Mouse (Mus musculus) ovary, adult 2 months (tissue): ENCODE data around the gene Scgn. TPM values are rescaled to one million over a fixed set of nuclear protein-coding genes. Genes with fewer than 3 reads are reported as not detected.

Experiments used
- polyA plus RNA-seq: library from polyadenylated mRNA; depleted of rRNA; stranded (reverse); fragments of >200 nt; gene quantifications from 2 replicates; pipeline ENCODE4 v1.2.3, GENCODE M21; 2012; rRNA removed

Gene Scgn
- not detected in 2 replicates for polyA plus RNA-seq

GRCm38 (mm10) chr13:23990928-23991327 lies at the start of gene Scgn:
Gene Scgn, minus strand, starts transcription at chr13:23991214.

GRCm38 (mm10) chr13:23934211-23934520 lies 56.8 kb downstream of the Scgn start, which contains the start of gene Hist1h2aa:
Gene Hist1h2aa, plus strand, starts transcription at chr13:23934462.

GRCm38 (mm10) chr13:23933421-23934210 lies 57.4 kb downstream of the Scgn start, which contains the start of gene Hist1h2ba:
Gene Hist1h2ba, minus strand, starts transcription at chr13:23934156.

GRCm38 (mm10) chr13:23914376-23915167 lies 76.4 kb downstream of the Scgn start, which contains the start of gene Slc17a4:
Gene Slc17a4, minus strand, starts transcription at chr13:23915009.

Other genes with a start within 250 kb of the Scgn start
- 43.8 and 64.9 TPM in 2 replicates for gene Hist1h3c, start 245.6 kb downstream of the Scgn start, polyA plus RNA-seq
- gene Hist1h2bb, start 244.5 kb downstream of the Scgn start, polyA plus RNA-seq: 18.2 and 27.3 TPM in 2 replicates
- gene Hist1h2ab, start 240.1 kb downstream of the Scgn start, polyA plus RNA-seq: 36.8 and 63.0 TPM in 2 replicates
- 36.8 and 58.4 TPM in 2 replicates for gene Hist1h3b, start 238.9 kb downstream of the Scgn start, polyA plus RNA-seq
- gene Hist1h4b, start 234.2 kb downstream of the Scgn start, polyA plus RNA-seq: 6.5 and 10.1 TPM in 2 replicates
- gene Hist1h4a, start 230.0 kb downstream of the Scgn start, polyA plus RNA-seq: 17.5 and 20.9 TPM in 2 replicates
- gene Hist1h3a, start 228.8 kb downstream of the Scgn start, polyA plus RNA-seq: 37.1 and 48.7 TPM in 2 replicates
- gene Hist1h1a, start 227.5 kb downstream of the Scgn start, polyA plus RNA-seq: 0.79 and 1.0 TPM in 2 replicates
- gene Trim38, start 221.3 kb downstream of the Scgn start, polyA plus RNA-seq: 0.09 TPM in 1 of 2 replicates, not detected in the other
- 0.09 TPM in 1 of 2 replicates, not detected in the other for gene Slc17a2, start 184.2 kb downstream of the Scgn start, polyA plus RNA-seq
- not detected in 2 replicates for gene Slc17a3, start 151.8 kb downstream of the Scgn start, polyA plus RNA-seq
- gene Slc17a1, start 123.5 kb downstream of the Scgn start, polyA plus RNA-seq: not detected in 2 replicates
- gene Slc17a4, start 76.2 kb downstream of the Scgn start, polyA plus RNA-seq: 0.09 TPM in 1 of 2 replicates, not detected in the other
- not detected in 2 replicates for gene Hist1h2ba, start 57.1 kb downstream of the Scgn start, polyA plus RNA-seq
- 2.5 and 4.9 TPM in 2 replicates for gene Hist1h2aa, start 56.8 kb downstream of the Scgn start, polyA plus RNA-seq